24 mouse cellular contexts compared by ENCODE assay signal in the genomic region with DNA sequence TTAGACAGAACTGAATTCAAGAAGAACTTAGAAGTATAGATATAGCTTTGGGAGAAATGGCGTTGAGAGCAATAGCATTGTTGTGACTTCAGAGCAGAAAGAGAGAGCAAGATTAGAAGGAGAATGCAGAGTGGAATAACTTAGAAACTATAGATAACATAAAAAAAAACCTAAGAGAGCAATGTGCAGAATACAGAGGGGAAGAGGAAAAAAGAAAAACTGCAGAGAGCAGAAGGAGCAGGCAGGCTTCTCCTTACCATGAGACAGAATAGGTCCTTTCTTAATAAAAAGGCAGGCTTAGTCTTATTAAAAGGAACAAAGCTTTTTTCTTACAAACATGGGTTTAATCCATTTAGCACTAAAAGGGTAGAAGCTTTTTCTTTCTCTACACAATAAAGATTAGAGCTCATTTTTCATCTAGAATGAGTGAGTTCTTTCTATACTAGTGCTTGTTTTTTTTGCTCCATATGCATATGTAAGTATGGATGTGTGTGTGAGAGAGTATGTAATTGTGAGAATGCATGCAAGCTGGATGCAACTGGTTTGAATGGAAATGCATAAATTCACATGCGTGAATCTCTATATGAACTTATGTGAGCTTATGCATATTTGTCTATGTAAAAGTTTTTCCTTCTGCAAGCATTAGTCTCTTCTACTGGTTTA.
DNase-seq lines count a peak whose midpoint lies in the region; ATAC-seq and TF ChIP-seq lines count a peak whose summit lies in the region.
"Had no signal": no experiment of that assay in that cellular context is flagged by ENCODE, and none has a peak within 500 bp of the region (broad histone marks: within the 10 kb centered on the region; RNA-seq: fewer than 3 reads in every experiment).

No protein-coding gene starts in this region.

- H3K9ac ChIP-seq in intestine, embryonic 14.5 days (ENCODE audit: low read length): no peak overlapping the region
- no peak overlapping the region for H3K9ac ChIP-seq in intestine, postnatal 0 days (ENCODE audit: low read depth, low read length)
- no peak overlapping the region for H3K9ac ChIP-seq in midbrain, embryonic 11.5 days (ENCODE audit: low read length)
- H3K9ac ChIP-seq in midbrain, embryonic 15.5 days: no peak overlapping the region
- no peak overlapping the region for H3K9ac ChIP-seq in midbrain, embryonic 13.5 days (replicated peaks)
- H3K9ac ChIP-seq in midbrain, embryonic 16.5 days (ENCODE audit: low read depth, low read length): no peak overlapping the region
- H3K9ac ChIP-seq: embryonic facial prominence, embryonic 12.5 days; forebrain, embryonic 13.5 days; forebrain, embryonic 15.5 days had no signal

- no peaks in the 10 kb centered on the region; the same call in 1 of the 2 replicates for H3K4me1 ChIP-seq in intestine, embryonic 14.5 days (replicated peaks; ENCODE audit: control insufficient read depth, insufficient read depth, low read length)
- no peaks in the 10 kb centered on the region for H3K4me1 ChIP-seq in intestine, postnatal 0 days (replicated peaks; ENCODE audit: control insufficient read depth, insufficient read depth, low read length)
- H3K4me1 ChIP-seq in midbrain, embryonic 11.5 days (ENCODE audit: control insufficient read depth, insufficient read depth, low read length): no peaks in the 10 kb centered on the region; the same call in 1 of the 2 replicates
- H3K4me1 ChIP-seq in midbrain, embryonic 15.5 days: no peaks in the 10 kb centered on the region
- peaks cover 15% of the 10 kb centered on the region; the same call in 1 of the 2 replicates for H3K4me1 ChIP-seq in midbrain, embryonic 13.5 days (replicated peaks)
- no peaks in the 10 kb centered on the region; the same call in 1 of the 2 replicates for H3K4me1 ChIP-seq in midbrain, embryonic 16.5 days (ENCODE audit: control insufficient read depth, insufficient read depth, low read length)
- H3K4me1 ChIP-seq: embryonic facial prominence, embryonic 10.5 days; embryonic facial prominence, embryonic 12.5 days; forebrain, embryonic 13.5 days; forebrain, embryonic 15.5 days had no signal

- no peak for DNase-seq in intestine, embryonic 14.5 days (ENCODE audit: low spot score)
- peak; percentile 51 for DNase-seq in midbrain, embryonic 11.5 days (ENCODE audit: low spot score, missing footprints)
- DNase-seq: adrenal gland, adult 8-10 months; adrenal gland, postnatal 14 days; adrenal gland, postnatal 36 days; B cell, adult 2 months; cerebellum, adult 11-12 months; cerebellum, adult 2 months; cerebellum, adult 9-10 months; cerebellum, postnatal 10 days; cerebellum, postnatal 25 days had no signal

- H3K4me2 ChIP-seq in intestine, embryonic 14.5 days (ENCODE audit: low read length): no peak overlapping the region
- H3K4me2 ChIP-seq in intestine, postnatal 0 days (replicated peaks; ENCODE audit: low read depth): no peak overlapping the region
- H3K4me2 ChIP-seq in midbrain, embryonic 11.5 days: no peak overlapping the region
- no peak overlapping the region for H3K4me2 ChIP-seq in midbrain, embryonic 15.5 days
- no peak overlapping the region for H3K4me2 ChIP-seq in midbrain, embryonic 13.5 days (replicated peaks)
- H3K4me2 ChIP-seq in midbrain, embryonic 16.5 days (ENCODE audit: low read length): no peak overlapping the region
- H3K4me2 ChIP-seq: embryonic facial prominence, embryonic 12.5 days; forebrain, embryonic 13.5 days; forebrain, embryonic 15.5 days had no signal

- ATAC-seq in intestine, embryonic 14.5 days (replicated peaks; ENCODE audit: low FRiP score, low TSS enrichment, low read depth): no peak
- ATAC-seq in intestine, postnatal 0 days: no peak
- ATAC-seq in midbrain, embryonic 11.5 days (ENCODE audit: low FRiP score): peak; percentile 65
- ATAC-seq in midbrain, embryonic 15.5 days (replicated peaks): no peak
- ATAC-seq in midbrain, embryonic 13.5 days: peak; percentile 48; the same call in 1 of the 2 replicates
- no peak for ATAC-seq in midbrain, embryonic 16.5 days
- ATAC-seq: activated CD4-positive, CD25-positive, alpha-beta regulatory T cell, adult 4 months; CD4-positive, CD25-positive, alpha-beta regulatory T cell, adult 4 months; forebrain, embryonic 13.5 days; forebrain, embryonic 15.5 days; Patski had no signal

- H3K36me3 ChIP-seq in intestine, embryonic 14.5 days (ENCODE audit: control insufficient read depth, insufficient read depth, low read length): no peaks in the 10 kb centered on the region
- no peaks in the 10 kb centered on the region for H3K36me3 ChIP-seq in intestine, postnatal 0 days (ENCODE audit: control insufficient read depth, insufficient read depth)
- no peaks in the 10 kb centered on the region for H3K36me3 ChIP-seq in midbrain, embryonic 11.5 days (ENCODE audit: control insufficient read depth, insufficient read depth, low read length)
- H3K36me3 ChIP-seq in midbrain, embryonic 15.5 days (replicated peaks): no peaks in the 10 kb centered on the region
- no peaks in the 10 kb centered on the region for H3K36me3 ChIP-seq in midbrain, embryonic 13.5 days
- H3K36me3 ChIP-seq in midbrain, embryonic 16.5 days (ENCODE audit: control insufficient read depth, insufficient read depth, low read length): no peaks in the 10 kb centered on the region
- H3K36me3 ChIP-seq: embryonic facial prominence, embryonic 10.5 days; embryonic facial prominence, embryonic 12.5 days; forebrain, embryonic 15.5 days; G1E had no signal

- H3K9me3 ChIP-seq in intestine, embryonic 14.5 days (ENCODE audit: control insufficient read depth, low read length): no peaks in the 10 kb centered on the region
- H3K9me3 ChIP-seq in intestine, postnatal 0 days (ENCODE audit: control insufficient read depth): no peaks in the 10 kb centered on the region
- H3K9me3 ChIP-seq in midbrain, embryonic 11.5 days (ENCODE audit: control insufficient read depth, low read length): no peaks in the 10 kb centered on the region
- H3K9me3 ChIP-seq in midbrain, embryonic 15.5 days: no peaks in the 10 kb centered on the region
- H3K9me3 ChIP-seq in midbrain, embryonic 13.5 days: no peaks in the 10 kb centered on the region
- H3K9me3 ChIP-seq in midbrain, embryonic 16.5 days (replicated peaks; ENCODE audit: control insufficient read depth, low read length, poor library complexity, severe bottlenecking): no peaks in the 10 kb centered on the region
- H3K9me3 ChIP-seq: embryonic facial prominence, embryonic 10.5 days; embryonic facial prominence, embryonic 12.5 days; forebrain, embryonic 13.5 days; forebrain, embryonic 15.5 days; G1E had no signal

- no peak overlapping the region for H3K4me3 ChIP-seq in intestine, embryonic 14.5 days (ENCODE audit: low read depth, low read length)
- no peak overlapping the region for H3K4me3 ChIP-seq in intestine, postnatal 0 days (ENCODE audit: low read depth, low read length)
- H3K4me3 ChIP-seq in midbrain, embryonic 11.5 days (ENCODE audit: low read depth, low read length): no peak overlapping the region
- no peak overlapping the region for H3K4me3 ChIP-seq in midbrain, embryonic 15.5 days
- H3K4me3 ChIP-seq in midbrain, embryonic 13.5 days (replicated peaks): no peak overlapping the region
- no peak overlapping the region for H3K4me3 ChIP-seq in midbrain, embryonic 16.5 days (ENCODE audit: low read depth, low read length)
- H3K4me3 ChIP-seq: embryonic facial prominence, embryonic 10.5 days; embryonic facial prominence, embryonic 12.5 days; forebrain, embryonic 13.5 days; forebrain, embryonic 15.5 days had no signal

- H3K27me3 ChIP-seq in intestine, embryonic 14.5 days (replicated peaks; ENCODE audit: control insufficient read depth, insufficient read depth, low read length): no peaks in the 10 kb centered on the region
- H3K27me3 ChIP-seq in intestine, postnatal 0 days (replicated peaks; ENCODE audit: control insufficient read depth, insufficient read depth, low read length): peaks cover 17% of the 10 kb centered on the region
- H3K27me3 ChIP-seq in midbrain, embryonic 11.5 days (ENCODE audit: control insufficient read depth, insufficient read depth, low read length): no peaks in the 10 kb centered on the region
- no peaks in the 10 kb centered on the region for H3K27me3 ChIP-seq in midbrain, embryonic 15.5 days (replicated peaks)
- no peaks in the 10 kb centered on the region for H3K27me3 ChIP-seq in midbrain, embryonic 13.5 days
- H3K27me3 ChIP-seq in midbrain, embryonic 16.5 days (ENCODE audit: control insufficient read depth, insufficient read depth, low read depth, low read length): no peaks in the 10 kb centered on the region
- H3K27me3 ChIP-seq: CH12.LX; embryonic facial prominence, embryonic 12.5 days; forebrain, embryonic 13.5 days; forebrain, embryonic 15.5 days; Patski had no signal

- 53% methylated on average over 2 of the region's 2 CpGs for WGBS in intestine, embryonic 14.5 days
- WGBS in intestine, postnatal 0 days: 51% methylated on average over 2 of the region's 2 CpGs
- WGBS in midbrain, embryonic 11.5 days: 64% methylated on average over 2 of the region's 2 CpGs
- 34% methylated on average over 2 of the region's 2 CpGs for WGBS in midbrain, embryonic 15.5 days
- 45% methylated on average over 2 of the region's 2 CpGs for WGBS in midbrain, embryonic 13.5 days
- WGBS in midbrain, embryonic 16.5 days: 34% methylated on average over 2 of the region's 2 CpGs

- 0 out of 2 replicates have a peak overlapping the region, but pooled peaks have one; percentile 22 for H3K27ac ChIP-seq in intestine, embryonic 14.5 days (ENCODE audit: low read depth)
- H3K27ac ChIP-seq in intestine, postnatal 0 days (ENCODE audit: low read depth, low read length): no peak overlapping the region
- H3K27ac ChIP-seq in midbrain, embryonic 11.5 days (ENCODE audit: low read depth, low read length): no peak overlapping the region
- no peak overlapping the region for H3K27ac ChIP-seq in midbrain, embryonic 15.5 days
- no peak overlapping the region for H3K27ac ChIP-seq in midbrain, embryonic 13.5 days
- H3K27ac ChIP-seq in midbrain, embryonic 16.5 days (ENCODE audit: low read length): no peak overlapping the region
- H3K27ac ChIP-seq: embryonic facial prominence, embryonic 10.5 days; embryonic facial prominence, embryonic 12.5 days; forebrain, embryonic 13.5 days; forebrain, embryonic 15.5 days had no signal

- TF ChIP-seq CTCF in intestine, postnatal 0 days (IDR thresholded peaks at IDR 0.05; ENCODE audit: low read depth): no peak

Comparison
In these comparisons a context has a peak if more than half of its experiments do, and no peak if none do; other contexts are left out.
1. ATAC-seq: peak in midbrain, embryonic 11.5 days (single experiment) and midbrain, embryonic 13.5 days (single experiment); none in intestine, embryonic 14.5 days (single experiment), intestine, postnatal 0 days (single experiment), midbrain, embryonic 15.5 days (single experiment) and midbrain, embryonic 16.5 days (single experiment).